Comparison of ENCODE assay signal across 9 mouse cellular contexts in genomic region chr2:103901457-103901856, GRCm38 (mm10). TPM values are rescaled to one million over a fixed set of nuclear protein-coding genes. Genes with fewer than 3 reads are reported as not detected.
DNase-seq lines count a peak whose midpoint lies in the region; ATAC-seq and TF ChIP-seq lines count a peak whose summit lies in the region.
"Had no signal": no experiment of that assay in that cellular context is flagged by ENCODE, and none has a peak within 500 bp of the region (broad histone marks: within the 10 kb centered on the region; RNA-seq: fewer than 3 reads in every experiment).

No protein-coding gene starts in this region.

- no peaks in the 10 kb centered on the region for H3K36me3 ChIP-seq in stomach, embryonic 16.5 days (ENCODE audit: control insufficient read depth, insufficient read depth, low read length)
- H3K36me3 ChIP-seq in stomach, postnatal 0 days (ENCODE audit: control insufficient read depth, insufficient read depth, low read length), result no peaks in the 10 kb centered on the region
- H3K36me3 ChIP-seq in heart, postnatal 0 days (replicated peaks; ENCODE audit: control insufficient read depth, insufficient read depth, low read length), result no peaks in the 10 kb centered on the region
- H3K36me3 ChIP-seq in liver, embryonic 12.5 days, result no peaks in the 10 kb centered on the region
- H3K36me3 ChIP-seq in hindbrain, embryonic 12.5 days, result no peaks in the 10 kb centered on the region

- H3K9me3 ChIP-seq in stomach, embryonic 16.5 days (replicated peaks; ENCODE audit: control insufficient read depth, low read length), result no peaks in the 10 kb centered on the region
- no peaks in the 10 kb centered on the region for H3K9me3 ChIP-seq in stomach, postnatal 0 days (ENCODE audit: control insufficient read depth, low read length)
- no peaks in the 10 kb centered on the region for H3K9me3 ChIP-seq in heart, postnatal 0 days (replicated peaks; ENCODE audit: control insufficient read depth, low read length)
- no peaks in the 10 kb centered on the region for H3K9me3 ChIP-seq in liver, embryonic 12.5 days (replicated peaks)
- H3K9me3 ChIP-seq in hindbrain, embryonic 12.5 days (replicated peaks), result no peaks in the 10 kb centered on the region

- no peak for DNase-seq in stomach, postnatal 0 days (ENCODE audit: low spot score)
- peak; percentile 39 for DNase-seq in heart, postnatal 0 days (ENCODE audit: low spot score)
- peak; percentile 3 for DNase-seq in thymus, postnatal 25 days
- no peak for DNase-seq in layer of hippocampus, postnatal 10 days (ENCODE audit: low spot score in 2 of 2)
- DNase-seq: cerebellum, postnatal 14 days had no signal

- H3K27ac ChIP-seq in stomach, embryonic 16.5 days (ENCODE audit: low read length), result no peak overlapping the region
- no peak overlapping the region for H3K27ac ChIP-seq in stomach, postnatal 0 days (replicated peaks)
- no peak overlapping the region for H3K27ac ChIP-seq in heart, postnatal 0 days (ENCODE audit: low read depth)
- peak overlapping the region; percentile 83 for H3K27ac ChIP-seq in liver, embryonic 12.5 days
- no peak overlapping the region for H3K27ac ChIP-seq in hindbrain, embryonic 12.5 days

- no peak overlapping the region for H3K4me2 ChIP-seq in stomach, embryonic 16.5 days (ENCODE audit: low read depth, low read length)
- no peak overlapping the region for H3K4me2 ChIP-seq in stomach, postnatal 0 days (replicated peaks; ENCODE audit: low read depth)
- no peak overlapping the region for H3K4me2 ChIP-seq in heart, postnatal 0 days (ENCODE audit: low read depth, low read length)
- H3K4me2 ChIP-seq in liver, embryonic 12.5 days, result peak overlapping the region; percentile 50
- no peak overlapping the region for H3K4me2 ChIP-seq in hindbrain, embryonic 12.5 days (replicated peaks)
- H3K4me2 ChIP-seq: midbrain, embryonic 11.5 days had no signal

- H3K27me3 ChIP-seq in stomach, embryonic 16.5 days (ENCODE audit: control insufficient read depth, insufficient read depth, low read length), result no peaks in the 10 kb centered on the region
- no peaks in the 10 kb centered on the region for H3K27me3 ChIP-seq in stomach, postnatal 0 days (ENCODE audit: control insufficient read depth, insufficient read depth, low read length)
- H3K27me3 ChIP-seq in heart, postnatal 0 days (ENCODE audit: control insufficient read depth, insufficient read depth, low read length), result peaks cover 3% of the 10 kb centered on the region; the same call in 1 of the 2 replicates
- H3K27me3 ChIP-seq in liver, embryonic 12.5 days (replicated peaks), result no peaks in the 10 kb centered on the region
- H3K27me3 ChIP-seq in hindbrain, embryonic 12.5 days, result no peaks in the 10 kb centered on the region

- WGBS in stomach, embryonic 16.5 days, result 67% methylated on average over 1 of the region's 1 CpGs
- WGBS in stomach, postnatal 0 days, result 64% methylated on average over 1 of the region's 1 CpGs
- 100% methylated on average over 1 of the region's 1 CpGs for WGBS in heart, postnatal 0 days
- 72% methylated on average over 1 of the region's 1 CpGs for WGBS in liver, embryonic 12.5 days (ENCODE audit: insufficient replicate concordance)
- WGBS in hindbrain, embryonic 12.5 days, result 79% methylated on average over 1 of the region's 1 CpGs

- no peak overlapping the region for H3K4me3 ChIP-seq in stomach, embryonic 16.5 days (replicated peaks; ENCODE audit: low read length)
- H3K4me3 ChIP-seq in stomach, postnatal 0 days (ENCODE audit: low read depth, low read length), result no peak overlapping the region
- H3K4me3 ChIP-seq in heart, postnatal 0 days (ENCODE audit: low read depth, low read length), result no peak overlapping the region
- H3K4me3 ChIP-seq in liver, embryonic 12.5 days, result no peak overlapping the region
- H3K4me3 ChIP-seq in hindbrain, embryonic 12.5 days, result no peak overlapping the region

- TF ChIP-seq CTCF in stomach, postnatal 0 days (IDR thresholded peaks at IDR 0.05; ENCODE audit: low read depth), result no peak
- no peak for TF ChIP-seq CTCF in heart, postnatal 0 days (IDR thresholded peaks at IDR 0.05; ENCODE audit: low read depth)

- 0 out of 2 replicates have a peak, but pooled peaks have one; percentile 30 for ATAC-seq in stomach, embryonic 16.5 days (ENCODE audit: insufficient read depth, low FRiP score)
- no peak for ATAC-seq in stomach, postnatal 0 days (ENCODE audit: low FRiP score, low TSS enrichment)
- peak; percentile 31; the same call in 1 of the 2 replicates for ATAC-seq in heart, postnatal 0 days (ENCODE audit: insufficient read depth, low read depth)
- no peak for ATAC-seq in liver, embryonic 12.5 days
- no peak for ATAC-seq in hindbrain, embryonic 12.5 days (ENCODE audit: low FRiP score)

- no peak overlapping the region for H3K9ac ChIP-seq in stomach, embryonic 16.5 days (ENCODE audit: low read length)
- H3K9ac ChIP-seq in stomach, postnatal 0 days (ENCODE audit: low read length), result no peak overlapping the region
- H3K9ac ChIP-seq in heart, postnatal 0 days (replicated peaks; ENCODE audit: low read depth, low read length), result no peak overlapping the region
- peak overlapping the region; percentile 57 for H3K9ac ChIP-seq in liver, embryonic 12.5 days
- no peak overlapping the region for H3K9ac ChIP-seq in hindbrain, embryonic 12.5 days

- TF ChIP-seq EP300 in stomach, postnatal 0 days (optimal IDR thresholded peaks at IDR 0.05), result no peak
- 0 out of 2 replicates have a peak, but pooled peaks have one; percentile 25 for TF ChIP-seq EP300 in heart, postnatal 0 days (IDR thresholded peaks at IDR 0.05; ENCODE audit: low read depth)

- peaks cover 11% of the 10 kb centered on the region; the same call in 1 of the 2 replicates for H3K4me1 ChIP-seq in stomach, embryonic 16.5 days (ENCODE audit: control insufficient read depth, insufficient read depth, low read length)
- H3K4me1 ChIP-seq in stomach, postnatal 0 days (replicated peaks; ENCODE audit: control insufficient read depth, insufficient read depth), result no peaks in the 10 kb centered on the region
- H3K4me1 ChIP-seq in heart, postnatal 0 days (ENCODE audit: control insufficient read depth, insufficient read depth), result peaks cover 24% of the 10 kb centered on the region
- H3K4me1 ChIP-seq in liver, embryonic 12.5 days, result peaks cover 97% of the 10 kb centered on the region
- H3K4me1 ChIP-seq in hindbrain, embryonic 12.5 days, result peaks cover 14% of the 10 kb centered on the region

RNA-seq across cellular contexts. Expression of gene Lmo2, which starts 56.3 kb away (rescaled TPM):
- 14.7 and 17.6 TPM in 2 replicates for polyA plus RNA-seq in stomach, embryonic 16.5 days (2015; fragmentation: Nextera tagmentation; extraction: Ambion mirVana)
- polyA plus RNA-seq in stomach, postnatal 0 days (2015; fragmentation: Nextera tagmentation; extraction: Ambion mirVana), result 10.6 and 11.1 TPM in 2 replicates
- 5.7 and 11.9 TPM in 2 replicates for total RNA-seq in heart, postnatal 0 days (2014; rRNA removed; ENCODE audit: low replicate concordance)
- 12.3 and 13.4 TPM in 2 replicates for polyA plus RNA-seq in heart, postnatal 0 days (2015; fragmentation: Nextera tagmentation; extraction: Ambion mirVana)
- 188 and 194 TPM in 2 replicates for polyA plus RNA-seq in liver, embryonic 12.5 days (2016; fragmentation: Nextera tagmentation; extraction: Ambion mirVana)
- 10 to 100 TPM; 22.8 to 30.3 TPM for total RNA-seq in layer of hippocampus, postnatal 10 days (2021)
- 25.6 and 27.2 TPM in 2 replicates for polyA plus RNA-seq in hindbrain, embryonic 12.5 days (2016; fragmentation: Nextera tagmentation; extraction: Ambion mirVana)

Comparison
In these comparisons a context has a peak if more than half of its experiments do, and no peak if none do; other contexts are left out.
1. ATAC-seq: peak in stomach, embryonic 16.5 days (single experiment) and heart, postnatal 0 days (single experiment); none in stomach, postnatal 0 days (single experiment), liver, embryonic 12.5 days (single experiment) and hindbrain, embryonic 12.5 days (single experiment).
2. DNase-seq: peak in heart, postnatal 0 days (single experiment) and thymus, postnatal 25 days (single experiment); none in stomach, postnatal 0 days (single experiment) and layer of hippocampus, postnatal 10 days (0 of 2).